Mouse (Mus musculus): Measurements from ENCODE around the gene Gm11236. TPM values are rescaled to one million over a fixed set of nuclear protein-coding genes. Genes with fewer than 3 reads are reported as not detected.
A peak's percentile ranks its signal among the peaks of the same experiment; 100 is the strongest.
"Not testable (repeated sequence)": the region's sequence is repeated elsewhere in the genome, so short reads cannot be mapped to it uniquely, and the experiment has no call there.

Gm11236 gene
- not detected in 2 replicates for polyA plus RNA-seq (2014; fragmentation: Nextera tagmentation; extraction: Ambion mirVana)

- DNase-seq (ENCODE audit: low spot score); H3K4me1 ChIP-seq (ENCODE audit: control insufficient read depth, insufficient read depth, low read length); H3K27ac ChIP-seq (replicated peaks; ENCODE audit: low read depth, low read length); H3K9ac ChIP-seq (replicated peaks; ENCODE audit: low read length); H3K27me3 ChIP-seq (ENCODE audit: control insufficient read depth, insufficient read depth, low read length); H3K4me2 ChIP-seq (ENCODE audit: low read depth, low read length); H3K9me3 ChIP-seq (replicated peaks; ENCODE audit: control insufficient read depth, low read length); H3K36me3 ChIP-seq (replicated peaks; ENCODE audit: control insufficient read depth, insufficient read depth, low read depth, low read length); H3K4me3 ChIP-seq (ENCODE audit: low read depth, low read length); ATAC-seq (replicated peaks; ENCODE audit: insufficient number of reproducible peaks, low FRiP score, low TSS enrichment, low read depth): not testable (repeated sequence)
- no CpG with 5 or more reads among the region's 4 CpGs for WGBS
Measured at GRCm38 (mm10) chr4:73637821-73638220, at the start of gene Gm11236. TSS of gene Gm11236 (plus strand) at chr4:73638121.

- Histone ChIP-seq H3K4me3 (ENCODE audit: low read depth, low read length) (no peak overlapping the region), H3K9me3 (replicated peaks; ENCODE audit: control insufficient read depth, low read length) (no peaks in the 10 kb centered on the region), H3K36me3 (replicated peaks; ENCODE audit: control insufficient read depth, insufficient read depth, low read depth, low read length) (no peaks in the 10 kb centered on the region), H3K9ac (replicated peaks; ENCODE audit: low read length) (no peak overlapping the region), H3K27me3 (ENCODE audit: control insufficient read depth, insufficient read depth, low read length) (no peaks in the 10 kb centered on the region), H3K4me1 (ENCODE audit: control insufficient read depth, insufficient read depth, low read length) (no peaks in the 10 kb centered on the region), H3K4me2 (ENCODE audit: low read depth, low read length) (no peak overlapping the region), H3K27ac (replicated peaks; ENCODE audit: low read depth, low read length) (no peak overlapping the region)
- DNase-seq (ENCODE audit: low spot score) (peak; percentile 82), ATAC-seq (replicated peaks; ENCODE audit: insufficient number of reproducible peaks, low FRiP score, low TSS enrichment, low read depth) (no peak)
- WGBS = 7% methylated on average over 3 of the region's 3 CpGs
Measured at GRCm38 (mm10) chr4:73599248-73599647, 38.7 kb upstream of the Gm11236 start.

DNA sequence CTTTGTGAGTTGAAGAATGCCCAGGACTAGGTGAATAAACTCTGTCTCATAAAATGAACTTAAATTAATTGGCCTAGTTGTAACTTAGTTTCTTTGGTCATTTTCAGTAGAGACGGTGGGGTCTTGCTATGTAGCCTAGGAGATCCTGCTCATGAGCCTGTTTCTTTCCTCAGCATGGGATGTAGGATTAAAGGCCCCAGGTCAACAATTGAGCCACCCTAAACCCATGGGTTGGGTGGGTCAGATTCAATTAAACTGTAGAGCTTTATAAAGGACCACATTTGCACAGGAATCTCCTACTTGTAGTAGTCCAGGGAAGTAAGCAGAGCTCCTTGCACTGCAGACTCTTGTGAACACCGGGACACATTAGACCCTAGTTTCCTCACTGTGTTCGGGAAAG, 30.3 kb upstream of the Gm11236 start, which contains the start of gene Gm11238:
Gm11238 (plus strand) TSS at position 301 of the 400 bp plus-strand sequence.
- H3K27ac ChIP-seq (replicated peaks; ENCODE audit: low read depth, low read length); H3K4me1 ChIP-seq (ENCODE audit: control insufficient read depth, insufficient read depth, low read length); H3K4me3 ChIP-seq (ENCODE audit: low read depth, low read length); ATAC-seq (replicated peaks; ENCODE audit: insufficient number of reproducible peaks, low FRiP score, low TSS enrichment, low read depth); H3K9ac ChIP-seq (replicated peaks; ENCODE audit: low read length); H3K9me3 ChIP-seq (replicated peaks; ENCODE audit: control insufficient read depth, low read length); DNase-seq (ENCODE audit: low spot score); H3K36me3 ChIP-seq (replicated peaks; ENCODE audit: control insufficient read depth, insufficient read depth, low read depth, low read length); H3K4me2 ChIP-seq (ENCODE audit: low read depth, low read length); H3K27me3 ChIP-seq (ENCODE audit: control insufficient read depth, insufficient read depth, low read length): not testable (repeated sequence)
- no CpG with 5 or more reads among the region's 3 CpGs for WGBS

DNA sequence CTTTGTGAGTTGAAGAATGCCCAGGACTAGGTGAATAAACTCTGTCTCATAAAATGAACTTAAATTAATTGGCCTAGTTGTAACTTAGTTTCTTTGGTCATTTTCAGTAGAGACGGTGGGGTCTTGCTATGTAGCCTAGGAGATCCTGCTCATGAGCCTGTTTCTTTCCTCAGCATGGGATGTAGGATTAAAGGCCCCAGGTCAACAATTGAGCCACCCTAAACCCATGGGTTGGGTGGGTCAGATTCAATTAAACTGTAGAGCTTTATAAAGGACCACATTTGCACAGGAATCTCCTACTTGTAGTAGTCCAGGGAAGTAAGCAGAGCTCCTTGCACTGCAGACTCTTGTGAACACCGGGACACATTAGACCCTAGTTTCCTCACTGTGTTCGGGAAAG, 15.2 kb upstream of the Gm11236 start, which contains the start of gene Gm11237:
Gm11237 (plus strand) TSS at position 301 of the 400 bp plus-strand sequence.
- H3K4me3 ChIP-seq (ENCODE audit: low read depth, low read length); DNase-seq (ENCODE audit: low spot score); H3K9me3 ChIP-seq (replicated peaks; ENCODE audit: control insufficient read depth, low read length); H3K27ac ChIP-seq (replicated peaks; ENCODE audit: low read depth, low read length); H3K4me2 ChIP-seq (ENCODE audit: low read depth, low read length); H3K4me1 ChIP-seq (ENCODE audit: control insufficient read depth, insufficient read depth, low read length); H3K27me3 ChIP-seq (ENCODE audit: control insufficient read depth, insufficient read depth, low read length); H3K9ac ChIP-seq (replicated peaks; ENCODE audit: low read length); H3K36me3 ChIP-seq (replicated peaks; ENCODE audit: control insufficient read depth, insufficient read depth, low read depth, low read length); ATAC-seq (replicated peaks; ENCODE audit: insufficient number of reproducible peaks, low FRiP score, low TSS enrichment, low read depth): not testable (repeated sequence)
- WGBS = no CpG with 5 or more reads among the region's 3 CpGs

GRCm38 (mm10) chr4:73661864-73662263, 23.9 kb downstream of the Gm11236 start:
- ATAC-seq (replicated peaks; ENCODE audit: insufficient number of reproducible peaks, low FRiP score, low TSS enrichment, low read depth); H3K36me3 ChIP-seq (replicated peaks; ENCODE audit: control insufficient read depth, insufficient read depth, low read depth, low read length); H3K27ac ChIP-seq (replicated peaks; ENCODE audit: low read depth, low read length); H3K9me3 ChIP-seq (replicated peaks; ENCODE audit: control insufficient read depth, low read length); DNase-seq (ENCODE audit: low spot score); H3K4me3 ChIP-seq (ENCODE audit: low read depth, low read length); H3K4me1 ChIP-seq (ENCODE audit: control insufficient read depth, insufficient read depth, low read length); H3K9ac ChIP-seq (replicated peaks; ENCODE audit: low read length); H3K27me3 ChIP-seq (ENCODE audit: control insufficient read depth, insufficient read depth, low read length); H3K4me2 ChIP-seq (ENCODE audit: low read depth, low read length): not testable (repeated sequence)
- WGBS = 91% methylated on average over 4 of the region's 4 CpGs

DNA sequence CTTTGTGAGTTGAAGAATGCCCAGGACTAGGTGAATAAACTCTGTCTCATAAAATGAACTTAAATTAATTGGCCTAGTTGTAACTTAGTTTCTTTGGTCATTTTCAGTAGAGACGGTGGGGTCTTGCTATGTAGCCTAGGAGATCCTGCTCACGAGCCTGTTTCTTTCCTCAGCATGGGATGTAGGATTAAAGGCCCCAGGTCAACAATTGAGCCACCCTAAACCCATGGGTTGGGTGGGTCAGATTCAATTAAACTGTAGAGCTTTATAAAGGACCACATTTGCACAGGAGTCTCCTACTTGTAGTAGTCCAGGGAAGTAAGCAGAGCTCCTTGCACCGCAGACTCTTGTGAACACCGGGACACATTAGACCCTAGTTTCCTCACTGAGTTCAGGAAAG, 30.1 kb downstream of the Gm11236 start, which contains the start of gene Gm11239:
Gm11239 (plus strand) TSS at position 301 of the 400 bp plus-strand sequence.
- H3K9ac ChIP-seq (replicated peaks; ENCODE audit: low read length); H3K4me3 ChIP-seq (ENCODE audit: low read depth, low read length); ATAC-seq (replicated peaks; ENCODE audit: insufficient number of reproducible peaks, low FRiP score, low TSS enrichment, low read depth); H3K4me2 ChIP-seq (ENCODE audit: low read depth, low read length); H3K27me3 ChIP-seq (ENCODE audit: control insufficient read depth, insufficient read depth, low read length); H3K36me3 ChIP-seq (replicated peaks; ENCODE audit: control insufficient read depth, insufficient read depth, low read depth, low read length); H3K9me3 ChIP-seq (replicated peaks; ENCODE audit: control insufficient read depth, low read length); H3K27ac ChIP-seq (replicated peaks; ENCODE audit: low read depth, low read length); H3K4me1 ChIP-seq (ENCODE audit: control insufficient read depth, insufficient read depth, low read length); DNase-seq (ENCODE audit: low spot score): not testable (repeated sequence)
- WGBS = no CpG with 5 or more reads among the region's 4 CpGs

- H3K36me3 ChIP-seq (replicated peaks; ENCODE audit: control insufficient read depth, insufficient read depth, low read depth, low read length); ATAC-seq (replicated peaks; ENCODE audit: insufficient number of reproducible peaks, low FRiP score, low TSS enrichment, low read depth); H3K4me2 ChIP-seq (ENCODE audit: low read depth, low read length); DNase-seq (ENCODE audit: low spot score); H3K27ac ChIP-seq (replicated peaks; ENCODE audit: low read depth, low read length); H3K4me1 ChIP-seq (ENCODE audit: control insufficient read depth, insufficient read depth, low read length); H3K27me3 ChIP-seq (ENCODE audit: control insufficient read depth, insufficient read depth, low read length); H3K9me3 ChIP-seq (replicated peaks; ENCODE audit: control insufficient read depth, low read length); H3K9ac ChIP-seq (replicated peaks; ENCODE audit: low read length); H3K4me3 ChIP-seq (ENCODE audit: low read depth, low read length): not testable (repeated sequence)
- no CpG with 5 or more reads among the region's 4 CpGs for WGBS
Measured at GRCm38 (mm10) chr4:73683216-73683615, 45.3 kb downstream of the Gm11236 start, which contains the start of gene Gm428. TSS of gene Gm428 (plus strand) at chr4:73683516.
